Mouse (Mus musculus) G1E (cell line): Measurements from ENCODE around the gene Dnah14. TPM values are rescaled to one million over a fixed set of nuclear protein-coding genes. Genes with fewer than 3 reads are reported as not detected.

Source experiments
- ATAC-seq: 2 replicates; pipeline ENCODE4 v1.8.0; 2016; ENCODE audit warnings: mild to moderate bottlenecking; ENCODE audit not compliant: insufficient number of reproducible peaks, poor library complexity, low FRiP score, severe bottlenecking; ENCODE audit errors: extremely low read depth
- DNase-seq: peaks from one replicate; pipeline ENCODE4 v3.0.0; 2012; ENCODE audit warnings: low spot score
- H3K27me3 ChIP-seq: 2 replicates; pipeline ENCODE4 v1.6.1; 2012; ENCODE audit warnings: mild to moderate bottlenecking, low read length, inconsistent platforms; ENCODE audit not compliant: insufficient read depth
- H3K36me3 ChIP-seq: replicated peaks from 2 replicates; pipeline ENCODE3; 2012; ENCODE audit warnings: mild to moderate bottlenecking, inconsistent platforms
- H3K4me1 ChIP-seq: 2 replicates; pipeline ENCODE4 v1.6.1; 2012; ENCODE audit warnings: low read depth, low read length, inconsistent platforms, mixed read lengths; ENCODE audit not compliant: insufficient read depth
- H3K4me3 ChIP-seq: 2 replicates; pipeline ENCODE4 v1.5.1; 2012; ENCODE audit warnings: low read depth, mild to moderate bottlenecking, inconsistent platforms, low read length, moderate library complexity, mixed read lengths
- H3K9me3 ChIP-seq: replicated peaks from 2 replicates; pipeline ENCODE4 v1.6.1; 2012; ENCODE audit warnings: inconsistent platforms
- CTCF ChIP-seq: IDR thresholded peaks from 2 replicates; pipeline ENCODE4 v1.5.1; 2012; ENCODE audit warnings: low read depth, low read length, inconsistent platforms, mixed read lengths
- GATA1 ChIP-seq: IDR thresholded peaks from 2 replicates; pipeline ENCODE4 v1.6.1; 2012; ENCODE audit warnings: borderline replicate concordance, low read length, inconsistent platforms, mixed read lengths
- GATA2 ChIP-seq: IDR thresholded peaks from 2 replicates; pipeline ENCODE4 v1.6.1; 2012; ENCODE audit warnings: low read depth, low read length, inconsistent platforms, borderline replicate concordance
- POLR2AphosphoS5 ChIP-seq: IDR thresholded peaks from 2 replicates; pipeline ENCODE4 v1.6.1; 2012; ENCODE audit warnings: low read depth, low read length, inconsistent platforms; ENCODE audit not compliant: insufficient replicate concordance
- TAL1 ChIP-seq: conservative IDR thresholded peaks from 2 replicates; pipeline ENCODE4 v1.6.1; 2012; ENCODE audit warnings: low read depth, low read length, inconsistent platforms, mixed read lengths
- polyA plus RNA-seq: library from polyadenylated mRNA; stranded (reverse); fragments of >175 nt; gene quantifications from 2 replicates; pipeline ENCODE4 v1.2.3, GENCODE M21; 2012
- total RNA-seq, 2 experiments: library from RNA; stranded (forward) in 1 of 2; stranded (reverse) in 1 of 2; fragments of 200-1000 nt in 1 of 2; fragments of >200 nt in 1 of 2; fragmentation: Nextera tagmentation in 1 of 2; gene quantifications; 2 replicates each; pipeline ENCODE4 v1.2.3; 2014 to 2017

The Dnah14 gene
- total and polyA plus RNA-seq, 3 experiments: 1.3 TPM; not detected in 2

DNA sequence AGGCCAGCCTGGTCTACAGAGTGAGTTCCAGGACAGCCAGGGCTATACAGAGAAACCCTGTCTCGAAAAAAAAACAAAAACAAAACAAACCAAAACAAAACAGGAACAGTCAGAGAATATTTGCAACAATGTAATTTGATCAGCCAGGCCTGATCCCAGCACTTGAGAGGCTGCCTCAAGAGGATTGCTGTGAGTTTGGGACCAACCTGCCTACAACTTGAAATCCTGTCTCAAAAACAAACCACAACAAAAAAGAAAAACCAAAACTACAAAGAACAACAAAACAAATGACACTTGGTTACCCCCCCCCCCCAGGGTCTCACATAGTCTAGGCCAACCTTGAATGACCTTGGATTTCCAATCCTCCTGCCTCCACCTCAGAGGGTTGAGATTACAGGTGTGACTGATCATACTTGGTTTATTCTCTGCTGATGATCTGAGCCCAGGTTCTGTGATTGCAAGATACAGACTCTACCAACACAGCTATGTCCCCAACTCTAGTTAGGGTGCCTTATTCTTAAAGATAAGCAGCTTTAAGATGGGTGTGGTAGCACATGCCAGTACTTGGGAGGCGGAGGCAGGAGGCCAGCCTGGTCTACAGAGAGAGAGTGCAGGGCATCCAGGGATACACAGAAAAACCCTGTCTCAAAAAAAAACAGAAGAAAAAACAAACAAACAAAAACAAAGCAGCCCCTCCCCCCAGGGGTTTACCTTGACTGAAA is 285.0 kb downstream of the Dnah14 start:
- H3K9me3 ChIP-seq: peaks cover 3% of the 10 kb centered on the region
- no peak for TF ChIP-seq GATA1
- TF ChIP-seq POLR2AphosphoS5: no peak
- TF ChIP-seq TAL1: peak; percentile 71
- TF ChIP-seq CTCF: no peak
- DNase-seq (no peak), ATAC-seq (peak; percentile 72)
- H3K36me3 ChIP-seq: no peaks in the 10 kb centered on the region
- H3K4me3 ChIP-seq: peak overlapping the region; percentile 48; the same call in 1 of the 2 replicates
- H3K4me1 ChIP-seq: peaks cover 74% of the 10 kb centered on the region
- H3K27me3 ChIP-seq: no peaks in the 10 kb centered on the region

DNA sequence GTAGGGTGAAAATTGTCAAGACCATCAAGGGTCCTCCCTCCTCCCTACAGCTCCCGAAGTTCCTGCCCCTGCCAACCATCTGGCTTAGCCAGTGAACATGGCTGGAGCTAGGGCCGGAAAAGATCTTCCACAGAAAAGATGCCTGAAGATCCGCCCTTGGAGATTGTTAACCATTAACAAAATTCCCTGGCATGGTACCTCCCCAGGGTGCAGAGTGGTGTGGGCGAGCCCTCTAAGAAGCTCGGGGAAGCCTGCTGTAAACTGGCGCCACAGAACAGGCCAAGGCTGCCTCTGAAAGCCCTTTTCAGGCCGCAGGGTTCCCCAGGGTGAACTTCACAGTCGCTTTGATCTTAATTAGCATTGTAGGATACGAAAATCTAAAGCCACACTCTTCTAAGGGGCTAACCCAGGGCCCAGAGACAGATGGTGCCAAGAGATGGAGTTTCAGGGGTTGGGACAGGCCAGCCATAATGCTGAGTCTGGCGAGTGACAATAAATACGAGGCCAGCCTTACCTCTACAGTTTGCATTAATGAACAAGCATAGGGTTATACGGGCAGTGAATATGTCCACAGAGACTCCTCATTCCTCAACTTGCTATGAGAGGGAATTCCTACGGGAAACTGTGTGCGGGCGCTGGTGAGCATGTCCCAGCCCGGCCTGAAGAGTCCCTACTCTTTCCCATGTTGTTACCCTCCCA is 286.5 kb downstream of the Dnah14 start:
- H3K36me3 ChIP-seq: no peaks in the 10 kb centered on the region
- peaks cover 86% of the 10 kb centered on the region for H3K4me1 ChIP-seq
- ATAC-seq (no peak), DNase-seq (no peak)
- H3K4me3 ChIP-seq: no peak overlapping the region
- TF ChIP-seq GATA2: no peak
- TF ChIP-seq POLR2AphosphoS5: no peak
- no peak for TF ChIP-seq CTCF
- TF ChIP-seq TAL1: no peak
- no peak for TF ChIP-seq GATA1
- H3K9me3 ChIP-seq: no peaks in the 10 kb centered on the region
- no peaks in the 10 kb centered on the region for H3K27me3 ChIP-seq

DNA sequence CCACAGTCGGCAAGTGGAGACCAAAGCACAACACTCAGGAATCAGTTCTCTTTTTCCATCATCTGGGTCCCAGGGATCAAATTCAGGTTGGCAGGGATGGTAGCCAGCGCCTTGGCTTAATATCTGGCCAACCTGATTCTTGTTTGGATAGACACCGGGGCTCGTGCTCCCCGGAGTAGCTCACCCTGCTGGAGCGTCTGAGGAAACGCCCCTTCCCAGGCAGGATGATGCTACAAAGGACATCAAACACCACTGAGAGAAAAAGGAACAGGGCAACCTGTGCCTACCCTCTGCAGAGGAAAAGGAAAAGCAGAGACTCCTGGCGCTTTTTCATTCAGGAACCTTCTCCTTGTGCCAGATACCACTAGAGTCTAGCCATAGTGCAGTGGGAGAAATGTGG is 287.1 kb downstream of the Dnah14 start:
- no peak overlapping the region for H3K4me3 ChIP-seq
- H3K4me1 ChIP-seq: peaks cover 85% of the 10 kb centered on the region
- no peak for DNase-seq
- H3K36me3 ChIP-seq: no peaks in the 10 kb centered on the region
- TF ChIP-seq GATA1: no peak
- TF ChIP-seq POLR2AphosphoS5: no peak
- no peak for TF ChIP-seq TAL1
- TF ChIP-seq CTCF: no peak
- TF ChIP-seq GATA2: no peak
- ATAC-seq: no peak
- H3K9me3 ChIP-seq: no peaks in the 10 kb centered on the region
- no peaks in the 10 kb centered on the region for H3K27me3 ChIP-seq

Other genes starting within 250 kb of the Dnah14 start
- gene Cnih3, start 223.9 kb upstream of the Dnah14 start, total RNA-seq (2014; fragmentation: Nextera tagmentation): not detected in 2 replicates
- 0.11 TPM in 1 of 2 replicates, not detected in the other for gene Cnih3, start 223.9 kb upstream of the Dnah14 start, total RNA-seq (2017)
- gene Cnih3, start 223.9 kb upstream of the Dnah14 start, polyA plus RNA-seq: not detected in 2 replicates
- not detected in 2 replicates for gene Ccdc121, start 65.1 kb upstream of the Dnah14 start, total RNA-seq (2014; fragmentation: Nextera tagmentation)
- gene Ccdc121, start 65.1 kb upstream of the Dnah14 start, total RNA-seq (2017): 0.05 and 0.12 TPM in 2 replicates
- gene Ccdc121, start 65.1 kb upstream of the Dnah14 start, polyA plus RNA-seq: not detected in 2 replicates